Mouse (Mus musculus): ENCODE results near the gene Abi1. TPM values are rescaled to one million over a fixed set of nuclear protein-coding genes. Genes with fewer than 3 reads are reported as not detected.
"Not testable (repeated sequence)": the region's sequence is repeated elsewhere in the genome, so short reads cannot be mapped to it uniquely, and the experiment has no call there.

Abi1 gene
- 10 to 100 TPM; 21.4 to 24.7 TPM for total RNA-seq (2021)

DNA sequence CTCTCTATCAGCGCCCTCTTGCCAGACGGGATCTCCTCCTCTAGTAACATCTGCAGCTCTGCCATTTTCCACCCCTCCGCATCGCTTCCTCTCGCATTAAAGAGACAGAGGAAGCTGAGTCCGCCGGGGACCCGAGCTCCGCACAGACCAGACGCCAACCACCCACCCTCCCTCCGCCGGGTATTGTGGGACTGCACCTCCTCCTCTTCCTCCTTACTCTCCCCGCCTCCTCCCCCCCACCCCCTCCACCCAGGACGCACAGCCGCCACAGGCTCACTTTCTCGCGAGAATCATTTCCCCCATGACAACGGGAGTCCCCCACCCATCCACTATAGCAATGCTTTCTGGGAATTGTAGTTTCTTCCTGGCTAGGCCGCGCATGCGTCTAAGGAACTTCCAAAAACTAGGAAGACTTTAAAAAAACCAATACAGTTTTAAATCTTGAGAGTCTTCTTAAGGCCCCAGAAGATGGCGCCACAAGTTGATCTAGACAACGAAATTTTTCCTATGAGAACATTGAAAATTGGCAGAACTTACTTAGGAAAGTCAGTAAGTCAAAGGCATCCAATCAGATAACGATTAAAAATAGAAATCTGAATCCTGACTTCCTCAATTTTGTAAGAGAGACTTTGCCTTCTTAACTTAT, at the start of gene Abi1:
TSS of gene Abi1 (minus strand) at position 241 of the 646 bp plus-strand sequence.
- peak; percentile 91 for DNase-seq
- intact Hi-C loops (cut with DNase I), result loop anchor here (1.0 to 2.0 kb wide), 3 partner anchors 28 to 115 kb away; partner anchors contain the start of gene Acbd5

DNA sequence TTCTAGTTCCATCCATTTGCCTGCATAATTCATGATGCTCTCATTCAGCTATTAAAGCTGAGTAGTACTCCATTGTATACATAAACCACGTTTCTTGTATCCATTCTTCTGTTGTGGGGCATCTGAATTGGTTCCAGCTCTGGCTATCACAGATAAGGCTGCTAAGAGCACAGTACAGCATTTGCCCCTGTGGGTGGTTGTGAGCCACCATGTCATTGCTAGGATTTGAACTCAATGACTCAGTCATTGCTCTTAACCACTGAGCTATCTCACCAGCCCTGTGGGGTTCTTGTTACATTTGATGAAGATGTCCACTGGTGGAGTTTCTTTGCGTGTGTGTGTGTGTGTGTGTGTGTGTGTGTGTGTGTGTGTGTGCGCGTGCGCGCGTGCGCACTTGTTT, 44.5 kb upstream of the Abi1 start:
- intact Hi-C loops (cut with DNase I), result no loop called here
- DNase-seq, result no peak

DNA sequence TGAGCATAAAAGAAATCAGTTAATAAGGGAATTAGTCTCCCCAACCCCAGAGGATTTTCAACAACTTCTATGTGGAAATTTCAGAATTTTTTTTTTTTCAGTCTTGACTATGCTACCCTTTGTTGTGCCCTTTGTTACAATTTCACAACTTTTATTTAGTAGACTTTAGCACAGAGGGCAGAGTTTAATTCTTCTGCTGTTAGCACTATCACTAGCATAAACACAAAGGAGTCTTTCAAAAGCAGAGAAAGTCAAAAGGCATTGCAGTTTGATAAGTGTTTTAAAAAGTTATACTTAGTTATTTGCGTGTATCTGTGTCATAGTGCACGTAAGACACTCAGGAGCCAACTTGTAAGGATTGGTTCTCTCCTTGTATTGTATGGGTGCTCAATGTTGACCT, 38.5 kb upstream of the Abi1 start:
- DNase-seq, result no peak
- intact Hi-C loops (cut with DNase I), result no loop called here

- no peak for DNase-seq
- intact Hi-C loops (cut with DNase I), result no loop called here
Observed at GRCm38 (mm10) chr2:23077693-23078092, 37.7 kb upstream of the Abi1 start.

GRCm38 (mm10) chr2:23076783-23077182, 36.7 kb upstream of the Abi1 start:
- DNase-seq, result no peak
- intact Hi-C loops (cut with DNase I), result no loop called here

DNA sequence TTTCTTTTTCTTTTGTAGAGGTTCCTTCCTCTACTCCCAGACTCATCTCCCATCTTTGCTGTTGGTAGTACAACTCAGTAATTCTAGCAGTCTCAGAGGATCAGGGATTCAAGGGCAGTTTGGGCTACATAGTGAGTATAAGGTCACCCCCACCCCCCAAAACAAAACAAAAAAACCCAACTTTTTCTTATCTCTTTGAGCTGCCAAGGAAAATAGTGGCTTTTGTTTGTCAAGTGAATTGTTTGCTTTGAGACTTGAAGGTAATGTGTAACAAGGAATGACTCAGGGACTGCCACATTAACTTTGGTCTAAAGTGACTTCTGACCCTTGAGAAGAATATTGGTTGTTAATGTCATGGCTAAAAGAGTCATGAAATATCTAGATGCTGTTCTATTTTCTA, 35.8 kb upstream of the Abi1 start:
- no peak for DNase-seq
- intact Hi-C loops (cut with DNase I), result no loop called here

GRCm38 (mm10) chr2:23071406-23071805, 31.4 kb upstream of the Abi1 start:
- no peak for DNase-seq
- intact Hi-C loops (cut with DNase I), result no loop called here

DNA sequence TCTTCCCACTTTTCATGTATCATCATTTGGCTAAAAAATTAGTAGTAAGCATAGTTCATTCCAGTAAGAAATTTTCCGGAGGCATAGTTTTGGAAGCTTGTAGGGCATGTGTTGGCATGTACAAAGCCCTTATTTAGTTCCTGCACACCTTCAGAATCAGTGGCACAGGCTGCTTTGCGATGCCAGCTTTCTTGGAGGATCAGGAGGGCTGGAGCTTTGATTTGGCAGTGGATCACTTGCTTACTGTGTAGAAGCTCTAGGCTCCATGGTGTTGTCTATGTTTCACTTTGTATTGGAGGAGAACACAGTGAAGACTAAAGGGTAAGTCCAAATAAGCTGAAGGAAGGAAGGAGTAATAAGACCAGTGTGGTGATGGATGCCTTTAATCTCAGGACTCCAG, 30.4 kb upstream of the Abi1 start:
- DNase-seq, result no peak
- intact Hi-C loops (cut with DNase I), result no loop called here

GRCm38 (mm10) chr2:23068894-23069744, 29.1 kb upstream of the Abi1 start:
- DNase-seq, result peak; percentile 94
- intact Hi-C loops (cut with DNase I), result loop anchor here (1.0 to 2.0 kb wide), 2 partner anchors 29 to 88 kb away; partner anchors contain the start of genes Abi1, Mastl and Yme1l1

- no peak for DNase-seq
Observed at GRCm38 (mm10) chr2:23068370-23068737, 28.3 kb upstream of the Abi1 start.

GRCm38 (mm10) chr2:23067552-23068369, 27.7 kb upstream of the Abi1 start, which contains the start of gene Acbd5:
Gene Acbd5, plus strand, starts transcription at chr2:23068167.
- intact Hi-C loops (cut with DNase I), result loop anchor here (1.0 to 2.0 kb wide), 2 partner anchors 27 to 89 kb away; partner anchors contain the start of genes Abi1, Mastl and Yme1l1
- peak; percentile 91 to 92 for DNase-seq

More at GRCm38 (mm10) chr2:23068370-23068737, 28.3 kb upstream of the Abi1 start:
- intact Hi-C loops (cut with DNase I), result loop anchor here (1.0 to 2.0 kb wide), 2 partner anchors 28 to 88 kb away; partner anchors contain the start of genes Abi1, Mastl and Yme1l1

GRCm38 (mm10) chr2:23052523-23052922, 12.5 kb upstream of the Abi1 start:
- DNase-seq, result peak; percentile 11 to 25
- intact Hi-C loops (cut with DNase I), result no loop called here

GRCm38 (mm10) chr2:23051890-23052289, 11.8 kb upstream of the Abi1 start:
- DNase-seq, result no peak
- intact Hi-C loops (cut with DNase I), result no loop called here

- DNase-seq, result no peak
Observed at GRCm38 (mm10) chr2:23048006-23048405, 8.0 kb upstream of the Abi1 start.

GRCm38 (mm10) chr2:23045703-23046102, 5.7 kb upstream of the Abi1 start:
- DNase-seq, result no peak
- intact Hi-C loops (cut with DNase I), result no loop called here

More at GRCm38 (mm10) chr2:23048006-23048405, 8.0 kb upstream of the Abi1 start:
- intact Hi-C loops (cut with DNase I), result no loop called here

DNA sequence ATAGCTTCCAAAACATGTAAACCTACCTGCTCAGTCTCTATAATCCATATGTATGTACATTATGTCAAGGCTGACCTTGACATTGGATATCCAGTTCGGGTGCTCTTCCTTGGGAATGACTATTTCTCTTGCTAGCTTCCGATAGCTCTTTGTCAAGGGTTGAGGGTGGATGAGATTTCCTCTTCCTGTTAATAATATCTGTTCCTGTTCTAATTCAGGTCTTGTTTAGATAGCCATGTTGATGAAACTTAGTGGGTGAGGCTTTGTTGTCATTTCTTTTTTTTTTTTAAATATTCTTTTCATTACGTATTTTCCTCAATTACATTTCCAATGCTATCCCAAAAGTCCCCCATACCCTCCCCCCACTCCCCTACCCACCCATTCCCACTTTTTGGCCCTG, 2.1 kb upstream of the Abi1 start:
- DNase-seq, result no peak
- intact Hi-C loops (cut with DNase I), result no loop called here

- DNase-seq, result no peak
- intact Hi-C loops (cut with DNase I), result loop anchor here (2.0 kb wide), 2 partner anchors 51 to 113 kb away; no protein-coding TSS in a partner anchor
Observed at GRCm38 (mm10) chr2:23041457-23041856, 1.4 kb upstream of the Abi1 start.

DNA sequence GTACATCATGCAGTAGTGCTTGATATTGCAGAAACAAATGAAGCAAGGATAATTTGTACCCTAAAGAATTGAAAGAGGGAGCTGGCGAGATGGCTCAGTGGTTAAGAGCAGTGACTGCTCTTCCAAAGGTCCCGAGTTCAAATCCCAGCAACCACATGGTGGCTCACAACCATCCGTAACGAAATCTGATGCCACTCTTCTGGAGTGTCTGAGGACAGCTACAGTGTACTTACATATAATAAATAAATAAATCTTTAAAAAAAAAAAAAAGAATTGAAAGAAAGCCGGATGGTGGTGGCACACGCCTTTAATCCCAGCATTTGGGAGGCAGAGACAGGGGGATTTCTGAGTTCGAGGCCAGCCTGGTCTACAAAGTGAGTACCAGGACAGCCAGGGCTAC, 649 bp upstream of the Abi1 start:
- intact Hi-C loops (cut with DNase I), result loop anchor here (1.0 to 2.0 kb wide), 3 partner anchors 28 to 114 kb away; partner anchors contain the start of gene Acbd5
- DNase-seq, result not testable (repeated sequence)

- intact Hi-C loops (cut with DNase I), result loop anchor here (5.0 kb wide), 3 partner anchors 42 to 142 kb away; partner anchors contain the start of gene Pdss1
Observed at GRCm38 (mm10) chr2:23039082-23040000, 700 bp downstream of the Abi1 start.

More at GRCm38 (mm10) chr2:23039082-23040000, 700 bp downstream of the Abi1 start:
- DNase-seq, result peak in 1 of 2 experiments; percentile 46
